Mouse (Mus musculus) CH12.LX (cell line): ENCODE measurements at regions not wholly inside any gene's neighbourhood (a gene's known extent, or its start where the extent isn't known, plus 50 kb on each side); places are given as distances from the start of the nearest gene placed in this dataset.

Experiments
- CHD2 ChIP-seq: IDR thresholded peaks from 2 replicates; pipeline ENCODE4 v1.6.1; 2011; ENCODE audit warnings: low read length, improper control_type of control experiment
- CTCF ChIP-seq, 2 experiments: IDR thresholded peaks in 1 of 2; conservative IDR thresholded peaks in 1 of 2; 2 replicates each; pipeline ENCODE4 v1.5.1; 2011 to 2012; ENCODE audit warnings: low read depth in 2 of 2, low read length in 2 of 2, improper control_type of control experiment in 1 of 2, inconsistent platforms in 1 of 2, mild to moderate bottlenecking in 1 of 2, moderate library complexity in 1 of 2
- EP300 ChIP-seq: IDR thresholded peaks from 2 replicates; pipeline ENCODE4 v1.6.1; 2011; ENCODE audit warnings: low read length, improper control_type of control experiment
- KAT2A ChIP-seq: IDR thresholded peaks from 2 replicates; pipeline ENCODE4 v1.6.1; 2012; ENCODE audit warnings: low read length, improper control_type of control experiment, inconsistent platforms; ENCODE audit not compliant: insufficient replicate concordance
- MXI1 ChIP-seq: IDR thresholded peaks from 2 replicates; pipeline ENCODE4 v1.6.1; 2011; ENCODE audit warnings: mild to moderate bottlenecking, low read depth, low read length, improper control_type of control experiment
- NRF1 ChIP-seq: IDR thresholded peaks from 2 replicates; pipeline ENCODE4 v1.6.1; 2014; ENCODE audit warnings: low read depth, mild to moderate bottlenecking, inconsistent platforms, low read length, improper control_type of control experiment, moderate library complexity
- POLR2A ChIP-seq: IDR thresholded peaks from 2 replicates; pipeline ENCODE4 v1.6.1; 2011; ENCODE audit warnings: low read depth, mild to moderate bottlenecking, improper control_type of control experiment, low read length
- POLR2AphosphoS2 ChIP-seq: IDR thresholded peaks from 2 replicates; pipeline ENCODE4 v1.6.1; 2011; ENCODE audit warnings: low read depth, low read length, improper control_type of control experiment
- SIN3A ChIP-seq: IDR thresholded peaks from 2 replicates; pipeline ENCODE4 v1.6.1; 2012; ENCODE audit warnings: low read length, improper control_type of control experiment, inconsistent platforms
- USF1 ChIP-seq: IDR thresholded peaks from 2 replicates; pipeline ENCODE4 v1.6.1; 2014; ENCODE audit warnings: low read depth, mild to moderate bottlenecking, inconsistent platforms, low read length, improper control_type of control experiment
- ZKSCAN1 ChIP-seq: IDR thresholded peaks from 2 replicates; pipeline ENCODE4 v1.6.1; 2012; ENCODE audit warnings: low read depth, inconsistent platforms, low read length, improper control_type of control experiment, borderline replicate concordance

DNA sequence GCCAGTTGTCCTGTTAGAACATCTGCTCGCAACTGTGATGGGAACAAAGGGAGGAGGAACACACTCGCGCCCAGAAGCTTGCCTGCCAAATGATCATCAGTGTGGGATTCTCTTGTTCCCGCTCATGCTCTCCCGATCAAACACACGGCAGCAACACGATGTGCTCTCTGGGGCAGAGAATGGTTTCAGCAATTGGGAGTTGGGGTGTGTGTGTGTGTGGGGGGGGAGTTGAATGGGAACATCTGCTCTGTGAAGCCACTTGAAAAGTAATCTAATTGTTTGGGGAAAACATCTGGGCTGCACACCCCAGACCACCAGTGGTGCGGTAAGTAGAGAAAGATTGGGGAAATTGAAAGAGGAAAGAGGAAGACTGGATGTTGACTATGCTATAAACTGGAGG is 117.7 kb upstream of the Igf1 start:
- TF ChIP-seq NRF1 (no peak), EP300 (no peak), MXI1 (no peak), POLR2A (no peak), CTCF (conservative IDR thresholded peaks at IDR 0.05 in 1 of 2, IDR thresholded peaks at IDR 0.05 in 1 of 2; ENCODE audit: low read depth in 2 of 2, low read length in 2 of 2) (no peak), POLR2AphosphoS2 (no peak), USF1 (no peak), SIN3A (no peak), KAT2A (no peak), ZKSCAN1 (no peak), CHD2 (no peak)
